Mouse (Mus musculus) myocyte (in vitro differentiated cells): ENCODE data around the gene Ccdc3. TPM values are rescaled to one million over a fixed set of nuclear protein-coding genes. Genes with fewer than 3 reads are reported as not detected.

Experiments
- H3K27me3 ChIP-seq: one replicate; pipeline ENCODE4 v1.6.1; 2011; ENCODE audit not compliant: control insufficient read depth, insufficient read depth, insufficient read length
- H3K36me3 ChIP-seq: one replicate; pipeline ENCODE4 v1.6.1; 2011; ENCODE audit not compliant: control insufficient read depth, insufficient read depth
- H3K4me2 ChIP-seq: one replicate; pipeline ENCODE4 v1.6.1; 2011; ENCODE audit warnings: low read depth, control low read depth
- H3K4me3 ChIP-seq: one replicate; pipeline ENCODE4 v1.5.1; 2011; ENCODE audit warnings: mild to moderate bottlenecking, control low read depth, moderate library complexity
- H3K79me2 ChIP-seq: one replicate; pipeline ENCODE4 v1.6.1; 2011; ENCODE audit not compliant: control insufficient read depth, insufficient read depth
- H3ac ChIP-seq: one replicate; pipeline ENCODE4 v1.6.1; 2011; ENCODE audit not compliant: control insufficient read depth, insufficient read length
- CEBPB ChIP-seq: IDR thresholded peaks from 2 replicates; pipeline ENCODE4 v1.6.1; 2011; ENCODE audit warnings: mild to moderate bottlenecking, moderate library complexity; ENCODE audit not compliant: poor library complexity, insufficient read depth, severe bottlenecking
- E2F4 ChIP-seq: IDR thresholded peaks from one replicate; pipeline ENCODE4 v1.6.1; 2011; ENCODE audit warnings: mild to moderate bottlenecking, control low read depth, moderate library complexity; ENCODE audit not compliant: insufficient read depth
- MAX ChIP-seq: IDR thresholded peaks from one replicate; pipeline ENCODE4 v1.6.1; 2011; ENCODE audit warnings: low read depth, mild to moderate bottlenecking, control low read depth
- MYOD1 ChIP-seq, 3 experiments: IDR thresholded peaks; one replicate each; pipeline ENCODE4 v1.6.1; 2011; ENCODE audit warnings: control low read depth in 2 of 3, low read depth in 2 of 3, mild to moderate bottlenecking in 2 of 3, moderate library complexity in 1 of 3; ENCODE audit not compliant: insufficient read length in 2 of 3, control insufficient read depth in 1 of 3
- MYOG ChIP-seq, 3 experiments: IDR thresholded peaks; one replicate each; pipeline ENCODE4 v1.6.1; 2011; ENCODE audit warnings: control low read depth in 2 of 3, low read depth in 2 of 3, mild to moderate bottlenecking in 2 of 3; ENCODE audit not compliant: insufficient read length in 2 of 3, control insufficient read depth in 1 of 3, insufficient read depth in 1 of 3
- POLR2A ChIP-seq: IDR thresholded peaks from one replicate; pipeline ENCODE4 v1.6.1; 2011; ENCODE audit warnings: low read depth, mild to moderate bottlenecking, control low read depth, moderate library complexity; ENCODE audit not compliant: insufficient read length
- POLR2AphosphoS2 ChIP-seq: IDR thresholded peaks from one replicate; pipeline ENCODE4 v1.6.1; 2011; ENCODE audit warnings: low read depth, control low read depth; ENCODE audit not compliant: insufficient read length
- REST ChIP-seq: IDR thresholded peaks from one replicate; pipeline ENCODE4 v1.6.1; 2011; ENCODE audit warnings: mild to moderate bottlenecking, control low read depth, moderate library complexity; ENCODE audit not compliant: insufficient read depth, insufficient read length
- SRF ChIP-seq: IDR thresholded peaks from one replicate; pipeline ENCODE4 v1.6.1; 2011; ENCODE audit warnings: low read depth; ENCODE audit not compliant: control insufficient read depth, insufficient read length
- TCF12 ChIP-seq: IDR thresholded peaks from one replicate; pipeline ENCODE4 v1.6.1; 2011; ENCODE audit warnings: mild to moderate bottlenecking, control low read depth; ENCODE audit not compliant: poor library complexity, insufficient read depth, severe bottlenecking
- TCF3 ChIP-seq: IDR thresholded peaks from one replicate; pipeline ENCODE4 v1.6.1; 2011; ENCODE audit warnings: low read depth, control low read depth; ENCODE audit not compliant: insufficient read length
- USF1 ChIP-seq: IDR thresholded peaks from one replicate; pipeline ENCODE4 v1.6.1; 2011; ENCODE audit warnings: low read depth, mild to moderate bottlenecking, control low read depth, moderate library complexity
- polyA plus RNA-seq: library from polyadenylated mRNA; unstranded; fragments of >200 nt; fragmentation: generic; extraction: Trizol; gene quantifications from one replicate; pipeline ENCODE4 v1.2.1, GENCODE M21; 2012; ENCODE audit warnings: missing spikeins

Gene Ccdc3
- polyA plus RNA-seq, 1 experiment, result 0.64 TPM

DNA sequence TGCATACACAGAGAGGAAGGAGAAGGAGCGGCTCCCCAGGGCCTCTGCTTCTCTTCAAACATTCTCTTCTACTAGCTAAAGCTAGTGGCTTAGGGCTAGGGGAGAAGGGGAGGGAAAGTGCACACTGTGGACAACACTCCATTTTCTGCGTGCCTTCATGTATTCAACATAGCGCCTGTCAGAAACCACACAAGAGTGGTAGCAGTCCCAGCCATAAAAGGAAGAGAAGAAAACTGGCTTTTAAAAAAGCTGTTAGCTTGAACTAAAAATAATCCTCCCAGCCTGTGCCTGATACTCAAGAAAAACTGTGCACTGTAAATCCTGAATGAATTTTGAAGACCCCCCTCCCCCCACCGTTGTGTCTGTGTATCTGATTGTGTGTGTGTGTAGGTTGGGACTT lies 33.2 kb downstream of the Ccdc3 start:
- H3K27me3 ChIP-seq, result no peaks in the 10 kb centered on the region
- H3K4me3 ChIP-seq, result no peak overlapping the region
- no peak overlapping the region for H3ac ChIP-seq
- no peaks in the 10 kb centered on the region for H3K79me2 ChIP-seq
- H3K4me2 ChIP-seq, result no peak overlapping the region
- no peaks in the 10 kb centered on the region for H3K36me3 ChIP-seq
- TF ChIP-seq E2F4, result no peak
- TF ChIP-seq TCF12, result no peak
- no peak for TF ChIP-seq MYOG (IDR thresholded peaks at IDR 0.05; ENCODE audit: control insufficient read depth in 1 of 3, insufficient read depth in 1 of 3, insufficient read length in 2 of 3, low read depth in 2 of 3)
- TF ChIP-seq MAX, result no peak
- no peak for TF ChIP-seq POLR2A
- TF ChIP-seq REST, result no peak
- TF ChIP-seq CEBPB, result no peak
- TF ChIP-seq USF1, result no peak
- TF ChIP-seq SRF, result no peak
- no peak for TF ChIP-seq MYOD1 (IDR thresholded peaks at IDR 0.05; ENCODE audit: control insufficient read depth in 1 of 3, insufficient read length in 2 of 3, low read depth in 2 of 3)
- TF ChIP-seq TCF3, result no peak
- TF ChIP-seq POLR2AphosphoS2, result no peak

GRCm38 (mm10) chr2:5171301-5172000 lies 33.9 kb downstream of the Ccdc3 start:
- Histone ChIP-seq H3K4me3 (no peak overlapping the region), H3ac (no peak overlapping the region), H3K4me2 (no peak overlapping the region), H3K36me3 (no peaks in the 10 kb centered on the region), H3K27me3 (no peaks in the 10 kb centered on the region), H3K79me2 (no peaks in the 10 kb centered on the region)
- TF ChIP-seq TCF3 (no peak), MYOD1 (IDR thresholded peaks at IDR 0.05; ENCODE audit: control insufficient read depth in 1 of 3, insufficient read length in 2 of 3, low read depth in 2 of 3) (no peak), REST (no peak), MAX (no peak), MYOG (IDR thresholded peaks at IDR 0.05; ENCODE audit: control insufficient read depth in 1 of 3, insufficient read depth in 1 of 3, insufficient read length in 2 of 3, low read depth in 2 of 3) (no peak), SRF (no peak), POLR2A (no peak), POLR2AphosphoS2 (no peak), E2F4 (no peak), CEBPB (no peak), USF1 (no peak), TCF12 (no peak)

DNA sequence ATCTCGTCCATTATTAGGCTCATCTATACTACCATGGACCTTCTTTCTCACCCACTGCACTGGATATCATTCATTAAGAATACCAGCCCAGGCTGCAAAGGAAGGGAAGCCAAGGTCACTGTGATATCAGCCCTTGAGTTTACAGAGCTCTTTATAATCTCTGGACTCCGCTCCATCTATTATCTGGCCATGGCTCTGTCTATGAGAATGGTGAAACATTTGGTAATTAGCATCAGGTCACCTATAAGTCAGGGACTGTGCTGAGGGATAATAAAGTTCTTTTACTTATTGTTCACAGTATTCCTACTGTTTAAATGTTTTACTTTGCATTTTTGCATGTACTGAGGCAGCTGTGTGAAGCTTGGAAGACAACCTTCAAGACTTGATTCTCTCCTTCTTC lies 35.2 kb downstream of the Ccdc3 start:
- no peaks in the 10 kb centered on the region for H3K79me2 ChIP-seq
- H3K4me2 ChIP-seq, result no peak overlapping the region
- H3ac ChIP-seq, result no peak overlapping the region
- H3K36me3 ChIP-seq, result no peaks in the 10 kb centered on the region
- H3K27me3 ChIP-seq, result no peaks in the 10 kb centered on the region
- H3K4me3 ChIP-seq, result no peak overlapping the region
- TF ChIP-seq MYOD1 (IDR thresholded peaks at IDR 0.05; ENCODE audit: control insufficient read depth in 1 of 3, insufficient read length in 2 of 3, low read depth in 2 of 3) (no peak), SRF (no peak), USF1 (no peak), REST (no peak), POLR2A (no peak)

DNA sequence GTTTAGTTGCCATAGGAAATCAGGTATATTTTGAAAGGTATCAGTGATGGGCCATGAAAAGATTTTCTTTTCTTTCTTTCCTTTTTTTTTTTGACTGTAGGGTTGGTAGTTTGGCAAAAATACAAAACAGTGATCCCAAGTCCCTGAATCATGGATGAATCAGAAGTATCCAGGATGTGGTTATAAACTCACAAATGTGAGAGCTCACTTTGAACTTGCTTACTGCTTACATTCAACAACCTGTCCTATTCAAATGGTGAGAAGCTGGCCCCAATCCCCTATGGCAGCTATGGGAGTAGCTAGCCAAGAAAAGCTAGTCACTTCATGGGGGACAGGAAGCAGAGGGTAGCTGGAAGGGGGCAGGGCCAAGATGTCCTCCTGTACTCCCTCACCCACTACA lies 37.1 kb downstream of the Ccdc3 start:
- Histone ChIP-seq H3ac (no peak overlapping the region), H3K4me2 (no peak overlapping the region), H3K36me3 (no peaks in the 10 kb centered on the region), H3K79me2 (no peaks in the 10 kb centered on the region), H3K27me3 (no peaks in the 10 kb centered on the region), H3K4me3 (no peak overlapping the region)
- TF ChIP-seq MYOG (IDR thresholded peaks at IDR 0.05; ENCODE audit: control insufficient read depth in 1 of 3, insufficient read depth in 1 of 3, insufficient read length in 2 of 3, low read depth in 2 of 3), result no peak

DNA sequence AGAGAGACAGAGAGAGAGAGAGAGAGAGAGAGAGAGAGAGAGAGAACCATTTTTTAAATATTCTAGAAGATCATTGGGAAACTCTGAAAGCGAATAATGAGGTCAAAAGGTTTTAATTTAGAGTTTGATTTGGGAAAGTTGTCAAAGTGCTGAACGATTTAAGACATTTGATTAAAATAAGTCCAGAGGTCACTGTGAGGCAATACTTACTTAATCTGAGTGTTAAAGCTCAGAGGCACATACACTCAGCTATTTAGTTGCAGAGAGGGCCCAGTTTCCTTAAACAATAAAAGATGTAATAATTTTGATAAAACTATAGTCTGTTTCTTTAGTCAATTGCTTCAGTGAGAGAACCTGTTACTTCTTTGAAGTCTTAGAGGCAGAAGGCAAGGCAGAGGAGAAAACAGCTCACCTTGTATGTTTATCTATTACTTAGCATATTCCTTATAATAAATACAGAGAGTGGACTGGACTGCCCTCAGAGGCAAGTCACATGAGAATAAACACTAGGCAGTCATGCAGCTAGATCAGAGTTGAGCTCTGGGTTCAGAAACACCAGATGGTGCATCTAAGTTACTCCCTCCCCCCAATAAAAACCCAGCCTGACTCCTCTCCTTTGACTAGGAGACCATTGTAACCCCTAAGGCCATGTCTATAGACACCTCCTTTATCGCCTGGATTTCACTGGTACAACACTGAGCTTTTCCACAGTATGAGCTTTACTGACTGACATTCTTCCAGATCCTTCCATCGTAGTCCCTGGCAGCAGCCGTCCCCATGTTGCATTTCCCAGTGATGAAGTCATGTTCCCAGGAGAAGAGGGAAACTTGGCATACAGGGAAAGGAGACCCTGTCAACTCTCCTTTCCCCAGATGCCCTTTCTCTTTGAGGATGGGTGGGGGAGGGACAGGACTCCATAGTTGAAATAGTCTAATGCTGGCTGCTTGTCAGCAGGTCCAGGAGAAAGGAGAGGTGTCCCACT lies 44.2 kb downstream of the Ccdc3 start:
- Histone ChIP-seq H3K4me3 (no peak overlapping the region), H3K79me2 (no peaks in the 10 kb centered on the region), H3K27me3 (no peaks in the 10 kb centered on the region), H3K4me2 (no peak overlapping the region), H3ac (no peak overlapping the region), H3K36me3 (no peaks in the 10 kb centered on the region)
- TF ChIP-seq MAX, result no peak
- no peak for TF ChIP-seq MYOG (IDR thresholded peaks at IDR 0.05; ENCODE audit: control insufficient read depth in 1 of 3, insufficient read depth in 1 of 3, insufficient read length in 2 of 3, low read depth in 2 of 3)
- no peak for TF ChIP-seq MYOD1 (IDR thresholded peaks at IDR 0.05; ENCODE audit: control insufficient read depth in 1 of 3, insufficient read length in 2 of 3, low read depth in 2 of 3)
- TF ChIP-seq POLR2A, result no peak
- no peak for TF ChIP-seq TCF3
- TF ChIP-seq E2F4, result no peak
- TF ChIP-seq POLR2AphosphoS2, result no peak
- no peak for TF ChIP-seq CEBPB
- TF ChIP-seq SRF, result no peak
- no peak for TF ChIP-seq REST
